Mouse (Mus musculus): ENCODE data around the gene Dennd1a.

The Dennd1a gene

DNA sequence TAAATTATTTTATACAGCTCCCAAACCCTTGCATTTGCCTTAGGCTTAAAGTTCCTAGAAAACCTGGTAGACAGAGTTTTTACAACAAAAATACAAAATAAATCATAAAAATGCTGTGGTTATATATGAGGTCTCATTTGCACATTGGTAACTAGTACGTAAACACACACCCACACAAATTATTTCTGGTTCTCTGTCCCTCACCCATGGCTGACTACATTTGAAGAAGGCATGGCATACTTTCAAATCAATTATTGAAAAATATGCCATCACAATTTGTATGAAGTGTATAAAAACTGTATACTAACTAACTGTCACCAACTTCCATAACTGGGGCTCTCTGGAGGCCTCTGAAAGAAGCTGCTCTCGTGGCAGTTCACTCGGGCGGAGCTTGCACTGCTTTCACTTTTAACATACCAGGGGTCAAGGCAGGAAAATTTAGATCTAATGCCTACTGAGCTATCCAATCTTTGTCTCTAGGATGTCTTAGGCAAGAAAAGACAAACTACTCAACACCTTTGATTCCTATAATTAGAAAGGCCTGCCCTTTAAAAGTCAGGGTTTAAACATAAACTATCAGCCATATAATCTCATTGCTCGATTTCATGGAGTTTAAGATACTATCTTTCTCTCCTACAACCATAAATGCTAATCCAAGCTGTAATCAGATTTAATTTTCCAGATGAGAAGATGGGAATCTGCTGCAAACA lies 122.7 kb downstream of the Dennd1a start:
- no peak for DNase-seq (ENCODE audit: low spot score in 2 of 2)

DNA sequence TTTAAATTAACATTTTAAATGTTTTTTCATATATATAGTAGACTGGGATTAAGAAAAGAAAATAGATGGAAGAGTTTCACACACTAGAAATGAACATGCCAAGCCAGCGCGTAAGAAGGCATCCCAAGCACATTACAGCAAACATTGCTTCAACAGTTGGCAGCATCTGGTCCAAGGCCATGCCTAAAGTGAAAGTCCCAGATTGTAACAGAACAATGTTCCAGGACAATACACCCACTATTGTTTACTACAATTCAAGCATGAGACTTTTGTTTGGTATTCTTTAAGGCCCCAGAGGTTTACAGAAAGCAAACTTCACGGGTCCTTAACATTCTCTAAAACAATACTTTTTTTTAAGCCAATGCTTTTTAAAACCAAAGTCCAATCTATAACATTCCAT lies 124.7 kb downstream of the Dennd1a start:
- no peak for DNase-seq (ENCODE audit: low spot score in 2 of 2)

DNA sequence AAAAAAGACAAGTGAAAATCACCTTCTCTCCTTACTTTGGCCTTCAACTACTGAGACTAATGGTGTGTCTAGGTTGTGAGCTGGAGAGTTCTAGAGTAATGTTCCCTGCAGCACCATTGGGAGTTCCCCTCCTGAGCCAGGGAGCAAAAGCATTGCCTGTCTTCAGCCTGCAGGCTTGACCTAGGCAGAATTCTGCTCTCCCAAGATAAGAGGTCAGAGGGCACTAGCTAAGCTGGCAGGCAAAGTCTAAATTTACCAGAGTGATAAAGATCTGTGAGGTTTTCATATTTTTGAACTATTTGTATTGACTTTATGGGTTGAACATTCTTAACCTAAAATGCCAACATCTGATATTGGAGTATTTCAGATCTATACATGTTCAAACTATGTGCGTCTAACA lies 125.7 kb downstream of the Dennd1a start:
- no peak for DNase-seq (ENCODE audit: low spot score in 2 of 2)

DNA sequence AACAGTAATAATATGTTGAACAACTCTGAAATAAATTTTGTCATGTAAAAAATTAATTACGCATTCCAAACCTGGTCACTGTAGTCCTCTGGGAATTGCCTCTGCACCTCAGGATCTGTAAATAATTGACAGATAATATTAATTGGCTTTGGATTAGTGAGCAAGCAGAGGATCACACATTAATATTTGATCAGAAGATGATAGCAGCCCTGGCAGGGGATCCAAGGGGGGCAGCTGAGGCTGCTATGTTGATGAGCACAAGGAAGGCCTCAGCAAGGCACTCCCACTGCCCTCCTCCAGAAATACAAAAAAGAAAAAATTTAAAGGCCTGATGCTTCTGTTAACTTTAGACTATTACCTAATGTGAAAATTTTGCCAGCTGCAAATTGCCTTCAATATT lies 127.5 kb downstream of the Dennd1a start:
- no peak for DNase-seq (ENCODE audit: low spot score in 2 of 2)

DNA sequence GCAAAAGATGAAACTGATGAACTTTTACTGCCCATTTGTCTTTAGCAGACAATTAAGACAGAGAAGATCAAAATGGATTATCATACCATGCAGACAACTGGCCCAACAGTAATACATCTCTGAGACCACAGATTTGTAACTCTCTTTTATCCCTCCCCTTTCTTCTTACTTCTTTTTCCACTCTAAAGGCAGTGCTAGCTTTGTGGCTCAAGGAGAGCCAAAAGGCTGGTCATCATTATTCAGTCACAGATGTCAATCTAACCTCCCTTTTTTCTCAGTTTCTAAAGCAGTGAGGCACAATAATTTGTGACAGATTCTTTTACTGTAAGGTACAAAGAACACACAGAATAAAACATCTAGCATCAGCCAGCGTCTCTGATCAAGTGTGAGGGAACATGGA lies 130.2 kb downstream of the Dennd1a start:
- no peak for DNase-seq (ENCODE audit: low spot score in 2 of 2)

DNA sequence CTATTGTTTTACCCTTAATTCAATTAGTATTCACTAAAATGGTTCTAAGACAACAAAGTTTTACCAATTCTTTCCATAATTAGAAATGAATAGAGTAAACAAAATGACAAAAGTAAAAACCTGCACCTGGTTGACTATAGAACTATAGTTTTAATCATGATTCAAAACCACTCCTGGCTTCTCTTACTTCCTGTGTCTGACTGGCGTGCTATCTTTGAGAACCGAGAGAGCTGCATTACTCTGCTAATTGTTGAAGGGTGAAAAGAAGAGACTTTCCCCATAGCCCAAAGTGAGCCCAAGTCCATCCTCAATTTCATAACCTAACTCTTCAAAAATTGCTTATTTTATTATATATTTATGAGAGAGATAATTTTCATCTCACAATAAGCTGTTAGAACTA lies 131.2 kb downstream of the Dennd1a start:
- no peak for DNase-seq (ENCODE audit: low spot score in 2 of 2)

DNA sequence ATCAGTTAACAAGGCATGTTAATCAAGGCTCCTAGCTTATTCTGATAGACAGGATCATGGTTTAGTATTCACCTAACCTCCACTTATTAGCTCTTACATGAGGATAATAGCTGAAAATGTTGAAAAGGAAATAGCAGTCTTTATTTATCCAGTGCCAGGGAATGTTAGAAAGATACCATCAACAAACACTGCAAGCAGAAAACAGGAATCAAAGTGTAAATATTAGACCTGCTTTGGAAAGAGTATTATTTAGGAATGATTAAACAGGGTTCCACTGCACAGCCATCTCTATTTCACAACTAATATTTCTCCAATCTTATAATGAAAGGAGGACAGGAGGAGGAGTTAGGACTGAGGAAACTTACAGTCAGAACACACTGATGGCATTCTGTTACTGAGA lies 142.4 kb downstream of the Dennd1a start:
- no peak for DNase-seq (ENCODE audit: low spot score in 2 of 2)

DNA sequence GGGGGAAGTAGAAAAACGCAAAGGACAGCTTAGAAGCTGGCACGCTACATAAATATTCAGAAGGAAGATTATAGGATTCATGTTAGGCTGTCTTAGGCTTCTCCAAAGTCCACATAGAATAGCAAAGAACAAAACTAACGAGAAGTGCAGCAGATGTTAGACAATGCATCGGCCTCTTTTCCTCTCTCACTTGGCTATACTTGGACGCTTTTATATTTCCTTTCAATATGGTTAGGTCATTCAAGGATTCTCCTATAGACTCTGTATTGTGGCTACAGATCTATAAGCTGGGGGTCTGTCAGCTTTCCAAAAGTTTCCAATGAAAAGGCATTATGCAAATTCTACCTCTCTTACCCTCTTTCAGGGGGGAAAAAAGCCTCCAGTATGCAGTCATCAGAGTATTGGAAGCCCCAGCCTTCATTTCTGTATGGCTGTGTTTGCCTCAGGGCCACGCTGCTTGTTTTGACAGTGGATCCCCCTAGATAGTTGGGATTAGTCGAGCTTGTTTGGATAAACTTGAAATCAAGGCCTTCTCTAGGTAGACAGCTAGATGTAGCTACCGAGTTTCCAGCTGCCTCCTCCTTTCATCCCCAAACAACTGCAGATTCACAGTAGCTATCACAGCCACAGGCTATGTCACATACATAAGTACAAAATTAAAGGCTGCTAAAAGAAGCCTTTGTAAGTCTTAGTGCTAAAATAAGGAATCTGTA lies 143.0 kb downstream of the Dennd1a start:
- no peak for DNase-seq (ENCODE audit: low spot score in 2 of 2)

DNA sequence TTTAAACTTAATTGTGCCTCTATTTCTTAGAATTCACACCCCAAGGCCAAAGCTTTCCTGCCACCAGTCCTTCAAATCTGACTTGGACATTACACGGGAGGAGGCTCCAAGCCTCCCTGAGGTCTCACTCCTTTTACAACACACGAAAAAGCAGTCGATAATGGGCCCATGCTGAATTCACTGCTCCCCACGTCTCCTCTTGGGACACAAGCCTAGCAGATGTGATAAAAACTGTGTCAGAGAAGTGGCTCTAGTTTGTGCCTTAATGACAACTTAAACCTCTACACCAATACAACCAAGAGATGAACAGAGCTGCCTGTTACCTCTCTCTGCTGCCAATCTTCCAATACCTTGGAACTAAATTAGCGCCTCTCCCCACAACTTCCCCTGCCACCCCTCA lies 144.3 kb downstream of the Dennd1a start:
- no peak for DNase-seq (ENCODE audit: low spot score in 2 of 2)

DNA sequence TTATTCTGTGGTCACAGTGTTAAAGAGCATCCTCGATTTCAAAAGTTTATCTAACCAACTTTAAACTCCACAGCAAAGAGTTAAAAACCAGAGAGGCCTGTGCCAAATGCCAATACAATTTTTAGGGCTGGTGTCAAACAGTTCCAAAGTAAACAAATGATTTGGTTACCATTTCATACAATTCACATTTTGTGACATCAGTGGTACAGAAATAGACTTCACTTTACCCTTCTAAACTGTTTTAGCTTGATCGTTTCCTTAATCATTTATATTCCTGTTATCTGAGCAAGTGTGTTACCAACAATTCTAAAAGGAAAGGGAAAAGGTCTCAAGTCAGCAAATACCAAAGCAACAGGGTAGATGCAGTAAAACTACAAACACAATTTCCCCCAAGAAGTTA lies 145.0 kb downstream of the Dennd1a start:
- DNase-seq (ENCODE audit: low spot score in 2 of 2), result no peak

DNA sequence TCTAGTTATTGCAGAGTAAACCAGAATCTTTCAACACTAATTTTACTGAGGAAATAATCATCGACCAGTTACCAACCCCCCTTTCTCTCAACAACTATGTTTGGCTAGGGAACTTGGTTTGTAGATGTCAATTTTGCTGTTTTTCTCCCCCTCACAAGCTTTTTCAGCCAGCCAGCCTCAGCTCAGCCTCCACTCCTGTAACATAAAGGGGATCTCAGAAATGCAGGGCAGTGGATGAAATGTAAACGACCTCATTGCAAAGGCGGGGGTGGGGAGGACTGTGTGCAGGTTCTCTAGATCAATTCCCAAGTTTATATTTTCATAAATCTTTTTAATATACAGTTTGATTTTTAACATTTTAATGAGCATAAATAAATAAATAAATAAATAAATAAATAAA lies 147.7 kb downstream of the Dennd1a start:
- DNase-seq (ENCODE audit: low spot score in 2 of 2), result no peak

DNA sequence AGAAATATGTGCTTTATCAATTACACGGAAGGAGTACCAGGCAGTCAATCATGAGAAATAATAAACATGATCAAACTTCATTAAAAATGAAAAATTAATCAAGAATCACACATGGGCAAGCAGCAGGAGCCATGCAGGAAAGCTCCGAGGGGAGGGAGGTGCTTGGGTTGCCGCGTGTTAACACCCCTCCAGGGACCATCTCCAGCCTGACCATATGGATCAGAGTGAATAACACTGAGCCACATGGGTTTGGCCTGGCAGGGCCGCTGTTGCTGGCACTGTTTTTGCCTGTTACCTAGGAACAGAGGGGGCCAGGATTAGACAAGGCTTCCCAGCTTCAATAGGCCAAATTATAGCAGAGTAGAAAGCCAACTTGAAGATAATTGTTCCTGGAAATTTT lies 150.1 kb downstream of the Dennd1a start:
- no peak for DNase-seq (ENCODE audit: low spot score in 2 of 2)

DNA sequence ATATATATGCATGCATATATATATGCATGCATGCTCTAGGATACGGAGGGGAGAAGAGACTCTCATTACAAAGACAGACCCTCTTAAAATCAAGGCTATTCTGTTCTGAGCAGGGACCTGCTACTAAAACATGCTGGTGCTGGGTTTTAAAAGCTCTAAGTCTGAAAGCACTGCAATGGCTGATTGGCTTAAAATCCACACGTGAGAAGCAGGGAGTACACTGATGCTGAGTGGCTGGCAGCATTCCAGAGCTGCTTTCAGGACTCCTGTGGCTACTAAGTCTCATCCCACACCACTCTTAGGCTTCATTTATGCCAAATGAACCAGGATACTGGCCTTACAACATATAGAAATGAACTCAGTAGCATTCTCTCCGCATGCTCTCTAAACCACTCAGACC lies 151.8 kb downstream of the Dennd1a start:
- no peak for DNase-seq (ENCODE audit: low spot score in 2 of 2)

DNA sequence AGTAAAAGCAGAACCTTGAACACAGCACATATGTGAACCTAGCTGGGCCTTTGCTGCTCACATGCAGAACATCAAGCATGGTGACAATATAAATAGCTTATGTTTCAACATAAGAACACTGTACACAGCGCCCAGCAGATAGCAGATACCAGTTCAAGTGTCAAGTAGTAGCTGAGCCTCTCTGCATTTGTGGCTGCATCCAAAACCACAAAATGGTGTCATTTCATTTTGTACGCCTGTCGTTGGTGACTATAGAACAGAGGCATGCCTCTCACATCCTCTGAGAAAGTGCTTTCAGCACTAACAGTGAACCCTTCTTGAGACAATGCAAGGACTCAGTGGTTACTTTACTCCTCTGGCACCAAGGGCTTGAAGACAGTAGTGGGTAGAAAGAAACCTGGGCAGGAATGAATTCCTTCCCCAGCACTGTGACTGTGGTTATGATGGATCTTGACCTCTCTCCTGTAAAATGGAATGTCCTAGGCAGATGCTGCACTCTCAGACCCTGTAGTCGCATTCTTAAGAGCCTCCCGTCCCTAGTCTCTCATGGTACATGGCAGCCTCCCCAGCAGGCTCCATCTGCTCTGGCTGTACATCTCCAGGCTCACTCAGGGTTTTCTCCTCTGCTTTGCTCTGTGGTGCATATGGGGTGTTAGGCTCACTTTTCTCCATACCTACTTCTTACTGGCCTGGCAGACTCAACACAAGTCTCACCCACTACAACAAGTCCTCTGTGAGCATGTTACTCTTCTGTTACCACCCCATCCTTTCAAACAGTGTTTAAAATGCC lies 154.0 kb downstream of the Dennd1a start:
- DNase-seq (ENCODE audit: low spot score in 2 of 2), result peak; percentile 42 to 43

DNA sequence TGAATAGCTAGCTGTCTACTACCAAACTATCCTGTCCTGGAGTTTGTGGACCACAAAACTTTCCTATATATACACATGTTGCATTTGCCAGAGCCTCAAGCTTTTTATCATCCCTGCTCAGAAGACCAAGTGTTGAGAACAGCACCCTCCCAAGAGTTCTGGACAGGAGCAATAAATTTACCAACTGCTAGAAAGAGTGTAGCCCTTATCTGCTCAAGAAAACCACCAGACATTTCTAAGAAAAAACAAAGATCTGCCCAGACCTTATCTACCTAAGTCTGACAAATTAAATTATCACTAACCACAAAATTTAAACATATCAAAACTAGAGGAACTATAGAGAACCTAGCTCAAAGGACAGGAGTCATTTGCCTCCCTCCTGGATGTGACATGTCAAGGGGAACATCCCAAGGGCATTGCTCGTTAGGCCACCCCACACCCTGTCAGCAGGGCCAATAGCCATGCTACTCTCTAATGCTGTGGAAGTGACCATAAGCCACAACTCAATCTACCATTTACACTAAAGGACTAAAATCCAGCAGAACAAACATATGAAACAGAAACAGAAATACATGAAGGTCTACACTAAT lies 154.9 kb downstream of the Dennd1a start:
- DNase-seq (ENCODE audit: low spot score in 2 of 2), result no peak

DNA sequence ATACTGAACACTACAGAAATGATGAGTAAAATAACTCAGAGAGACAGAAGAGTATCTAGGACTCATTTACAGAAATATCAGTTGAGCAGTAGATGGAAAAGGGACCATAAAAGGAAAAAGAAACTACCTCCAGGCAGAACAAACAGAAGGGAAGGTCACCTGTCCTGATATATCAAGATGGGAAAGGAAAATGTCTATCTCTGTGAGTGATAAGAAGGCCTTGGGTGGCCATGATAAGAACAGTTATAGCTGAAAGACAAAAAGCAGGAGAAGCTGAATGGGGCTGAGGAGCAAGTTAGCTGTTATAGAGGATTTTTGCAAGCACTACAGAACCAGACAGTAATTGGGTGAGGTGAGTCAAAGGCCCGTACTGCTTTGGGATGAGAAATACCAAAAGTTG lies 155.7 kb downstream of the Dennd1a start:
- DNase-seq (ENCODE audit: low spot score in 2 of 2), result no peak

DNA sequence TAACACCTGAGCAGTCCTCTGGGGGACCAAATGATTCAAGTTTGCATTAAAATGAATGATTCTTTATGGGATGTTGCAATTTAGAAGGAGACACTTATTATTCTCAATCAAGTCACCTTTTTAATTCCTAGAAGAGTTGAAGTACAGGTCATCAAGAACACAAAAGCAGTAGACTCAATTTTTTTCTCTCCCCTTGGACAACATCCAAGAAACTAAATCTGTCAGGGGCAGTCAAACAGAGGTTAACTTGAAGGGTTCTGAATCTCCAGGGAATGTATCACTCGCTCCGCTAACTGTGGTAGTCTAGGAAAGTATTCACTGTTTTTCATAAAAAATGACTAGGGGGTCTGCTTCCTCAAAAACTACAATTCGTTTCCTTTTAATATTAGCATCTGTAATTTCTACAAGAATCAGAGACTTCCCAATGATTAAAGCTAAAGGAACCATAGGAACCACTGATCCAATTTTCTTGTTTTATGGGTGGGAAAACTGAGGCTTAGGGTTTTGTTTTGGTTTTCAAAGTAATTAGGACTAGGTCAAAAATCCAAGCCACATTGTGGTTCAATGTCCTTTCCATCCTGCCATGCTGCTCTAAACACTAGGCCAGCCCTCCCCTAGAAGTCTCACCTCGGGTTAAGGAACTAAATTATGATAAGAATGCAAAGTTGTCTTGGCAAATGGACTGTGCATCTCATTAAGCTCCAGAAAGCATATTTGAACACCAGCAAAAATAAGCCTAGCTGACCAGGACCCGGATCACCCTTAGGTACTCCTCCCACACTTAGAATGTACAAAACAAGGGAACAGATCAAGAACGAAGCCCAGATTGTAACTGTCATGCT lies 157.0 kb downstream of the Dennd1a start:
- no peak for DNase-seq (ENCODE audit: low spot score in 2 of 2)

DNA sequence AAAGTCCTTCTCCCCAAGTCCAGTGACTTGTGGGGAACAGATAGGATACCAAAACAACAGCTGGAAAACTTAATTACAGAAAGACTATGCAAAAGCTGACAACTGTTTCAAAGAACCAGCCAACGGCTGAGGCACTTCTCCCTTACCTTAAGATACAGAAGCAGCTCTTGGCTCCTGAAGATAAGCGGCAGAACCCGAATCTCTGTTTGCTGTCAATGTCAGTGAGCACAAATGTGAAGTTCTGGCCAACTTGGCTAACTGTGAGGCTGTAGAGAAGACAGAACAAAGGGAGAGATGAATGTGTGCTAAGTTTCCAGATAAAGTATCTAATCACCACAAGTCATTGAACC lies 160.8 kb downstream of the Dennd1a start:
- DNase-seq (ENCODE audit: low spot score in 2 of 2), result no peak

DNA sequence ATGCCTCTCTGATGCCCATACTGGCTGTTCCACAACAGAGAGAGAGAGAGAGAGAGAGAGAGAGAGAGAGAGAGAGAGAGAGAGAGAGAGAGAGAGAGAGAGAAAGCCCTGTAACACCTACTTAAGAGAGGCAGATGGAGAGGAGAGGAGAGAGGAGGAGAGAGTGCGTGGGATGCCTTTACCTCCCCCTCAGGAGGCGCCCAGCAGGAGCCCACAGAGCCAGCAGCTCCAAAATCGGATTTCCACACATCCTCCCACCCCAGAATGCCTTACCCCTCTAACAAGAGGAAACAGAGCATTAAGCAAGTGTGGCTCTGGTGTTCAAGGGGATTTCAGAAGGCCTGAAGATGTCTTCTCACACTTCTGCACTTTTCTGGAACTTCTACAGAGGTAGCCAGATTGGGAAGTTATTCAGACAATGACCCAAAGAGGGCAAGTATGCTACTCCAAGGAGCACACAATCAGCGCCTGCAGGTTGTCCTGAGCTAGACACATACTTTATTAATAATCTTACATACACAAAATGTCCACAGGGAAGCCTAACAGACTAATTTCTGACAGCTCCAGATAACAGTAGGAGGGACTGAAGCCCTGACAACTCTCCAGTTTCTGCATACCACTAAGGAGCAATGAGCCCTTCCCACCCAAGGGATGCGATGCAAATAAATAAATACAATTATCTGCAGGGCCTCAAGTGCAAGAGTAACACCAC lies 161.4 kb downstream of the Dennd1a start:
- no peak for DNase-seq (ENCODE audit: low spot score in 2 of 2)

DNA sequence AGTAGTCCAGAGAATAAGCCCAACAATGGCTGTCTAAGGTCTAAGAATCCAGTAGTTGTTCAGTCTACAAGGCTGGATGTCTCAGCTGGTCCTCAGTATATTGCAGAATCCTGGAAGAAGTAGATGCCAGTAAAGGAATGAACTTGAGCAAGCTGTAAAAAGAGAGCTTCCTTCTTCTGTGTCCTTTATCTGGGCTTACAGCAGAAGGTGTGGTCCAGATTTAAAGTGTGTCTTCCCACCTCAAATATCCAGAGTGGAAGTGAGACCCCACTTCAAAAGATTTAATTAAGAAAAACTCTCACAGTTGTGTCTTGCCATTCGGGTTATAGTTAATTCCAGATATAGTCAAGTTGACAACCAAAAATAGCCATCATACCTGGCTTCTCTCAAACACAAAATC lies 162.5 kb downstream of the Dennd1a start:
- no peak for DNase-seq (ENCODE audit: low spot score in 2 of 2)

DNA sequence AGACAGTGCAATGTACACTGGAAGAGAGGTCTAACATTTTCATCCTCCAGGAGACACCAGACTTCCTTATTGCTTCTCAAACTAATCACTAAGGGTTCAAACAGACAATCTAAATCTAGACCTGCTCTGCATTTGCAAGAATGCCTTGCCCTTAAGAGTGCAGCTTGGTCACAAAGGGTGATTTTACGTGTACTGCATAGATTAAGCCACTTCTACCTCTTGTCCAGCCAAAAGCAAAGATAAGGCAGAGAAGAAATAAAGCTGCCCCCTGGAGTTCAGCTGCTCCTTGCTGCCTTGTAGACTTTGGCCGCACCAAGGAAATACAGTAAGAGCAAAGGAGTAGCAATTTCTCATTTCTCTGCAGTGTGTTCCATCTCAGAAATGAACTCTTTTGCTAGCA lies 172.2 kb downstream of the Dennd1a start:
- DNase-seq (ENCODE audit: low spot score in 2 of 2), result no peak
